Mouse (Mus musculus) MEL (cell line): ENCODE measurements around the gene Serpind1. TPM values are rescaled to one million over a fixed set of nuclear protein-coding genes. Genes with fewer than 3 reads are reported as not detected.

Source experiments
- DNase-seq: peaks from one replicate; pipeline ENCODE4 v3.0.0; 2011; ENCODE audit warnings: low read depth, low spot score
- H3K27ac ChIP-seq: 2 replicates; pipeline ENCODE4 v1.5.1; 2012; ENCODE audit warnings: low read depth, mild to moderate bottlenecking, control low read depth, low read length, moderate library complexity; ENCODE audit not compliant: control insufficient read depth
- H3K27me3 ChIP-seq, 2 experiments: fragments of 150-350 bp in 1 of 2; sonication (generic) in 1 of 2; 2 replicates each; pipeline ENCODE4 v1.6.1; 2012; ENCODE audit warnings: low read length in 2 of 2, mild to moderate bottlenecking in 2 of 2, improper control_type of control experiment in 1 of 2, moderate library complexity in 1 of 2; ENCODE audit not compliant: insufficient read depth in 2 of 2, control insufficient read depth in 1 of 2
- H3K36me3 ChIP-seq, 2 experiments: 2 replicates each; pipeline ENCODE4 v1.6.1; 2012 to 2014; ENCODE audit warnings: low read length in 2 of 2, improper control_type of control experiment in 1 of 2, inconsistent platforms in 1 of 2, mild to moderate bottlenecking in 1 of 2; ENCODE audit not compliant: insufficient read depth in 2 of 2, control insufficient read depth in 1 of 2
- H3K4me1 ChIP-seq, 2 experiments: fragments of 150-350 bp in 1 of 2; sonication (generic) in 1 of 2; 2 replicates each; pipeline ENCODE4 v1.6.1; 2012; ENCODE audit warnings: low read length in 2 of 2, improper control_type of control experiment in 1 of 2, mild to moderate bottlenecking in 1 of 2; ENCODE audit not compliant: insufficient read depth in 2 of 2, control insufficient read depth in 1 of 2
- H3K4me3 ChIP-seq, 2 experiments: fragments of 150-350 bp in 1 of 2; sonication (generic) in 1 of 2; 2 replicates each; pipeline ENCODE4 v1.5.1; 2012; ENCODE audit warnings: low read depth in 2 of 2, low read length in 2 of 2, mild to moderate bottlenecking in 2 of 2, moderate library complexity in 2 of 2, control low read depth in 1 of 2, improper control_type of control experiment in 1 of 2; ENCODE audit not compliant: control insufficient read depth in 1 of 2, insufficient read depth in 1 of 2
- H3K79me2 ChIP-seq: 2 replicates; pipeline ENCODE4 v1.6.1; 2012; ENCODE audit warnings: mild to moderate bottlenecking, low read length, moderate library complexity; ENCODE audit not compliant: control insufficient read depth, poor library complexity, insufficient read depth
- H3K9ac ChIP-seq: 2 replicates; pipeline ENCODE4 v1.6.1; 2012; ENCODE audit warnings: low read depth, mild to moderate bottlenecking, control low read depth, low read length, moderate library complexity; ENCODE audit not compliant: control insufficient read depth, poor library complexity, severe bottlenecking
- H3K9me3 ChIP-seq: fragments of 150-350 bp; sonication (generic); replicated peaks from 2 replicates; pipeline ENCODE4 v1.6.1; 2012; ENCODE audit warnings: mild to moderate bottlenecking, low read length, improper control_type of control experiment, moderate library complexity; ENCODE audit not compliant: insufficient read depth
- BHLHE40 ChIP-seq: IDR thresholded peaks from 2 replicates; pipeline ENCODE4 v1.6.1; 2012; ENCODE audit warnings: low read depth, mild to moderate bottlenecking, inconsistent platforms, low read length, improper control_type of control experiment, borderline replicate concordance
- CHD2 ChIP-seq: IDR thresholded peaks from 2 replicates; pipeline ENCODE4 v1.6.1; 2011; ENCODE audit warnings: low read length, improper control_type of control experiment
- CTCF ChIP-seq, 3 experiments: IDR thresholded peaks in 2 of 3; conservative IDR thresholded peaks in 1 of 3; 2 replicates each; pipeline ENCODE4 v1.5.1; 2011 to 2012; ENCODE audit warnings: low read length in 3 of 3, low read depth in 2 of 3, mild to moderate bottlenecking in 2 of 3, improper control_type of control experiment in 1 of 3, inconsistent platforms in 1 of 3, mixed read lengths in 1 of 3, moderate library complexity in 1 of 3; ENCODE audit not compliant: control insufficient read depth in 1 of 3, insufficient read depth in 1 of 3, poor library complexity in 1 of 3, severe bottlenecking in 1 of 3
- E2F4 ChIP-seq: IDR thresholded peaks from 2 replicates; pipeline ENCODE4 v1.6.1; 2011; ENCODE audit warnings: low read depth, low read length, improper control_type of control experiment, borderline replicate concordance
- EP300 ChIP-seq, 2 experiments: IDR thresholded peaks; 2 replicates each; pipeline ENCODE4 v1.6.1; 2011; ENCODE audit warnings: improper control_type of control experiment in 2 of 2, low read length in 2 of 2, low read depth in 1 of 2, mild to moderate bottlenecking in 1 of 2
- ETS1 ChIP-seq: IDR thresholded peaks from 2 replicates; pipeline ENCODE4 v1.6.1; 2012; ENCODE audit warnings: low read depth, mild to moderate bottlenecking, inconsistent platforms, low read length, improper control_type of control experiment, moderate library complexity
- GABPA ChIP-seq: IDR thresholded peaks from 2 replicates; pipeline ENCODE4 v1.6.1; 2012; ENCODE audit warnings: low read depth, mild to moderate bottlenecking, inconsistent platforms, low read length, improper control_type of control experiment, moderate library complexity
- HCFC1 ChIP-seq: IDR thresholded peaks from 2 replicates; pipeline ENCODE4 v1.6.1; 2012; ENCODE audit warnings: low read depth, mild to moderate bottlenecking, inconsistent platforms, low read length, improper control_type of control experiment, moderate library complexity
- JUND ChIP-seq: IDR thresholded peaks from 2 replicates; pipeline ENCODE4 v1.6.1; 2011; ENCODE audit warnings: low read depth, mild to moderate bottlenecking, improper control_type of control experiment, low read length
- KAT2A ChIP-seq: conservative IDR thresholded peaks from 2 replicates; pipeline ENCODE4 v1.6.1; 2012; ENCODE audit warnings: low read depth, low read length, improper control_type of control experiment, inconsistent platforms
- MAX ChIP-seq: IDR thresholded peaks from 2 replicates; pipeline ENCODE4 v1.6.1; 2011; ENCODE audit warnings: low read length, improper control_type of control experiment
- MYC ChIP-seq: IDR thresholded peaks from 2 replicates; pipeline ENCODE4 v1.6.1; 2011; ENCODE audit warnings: low read depth, mild to moderate bottlenecking, low read length, improper control_type of control experiment, moderate library complexity
- POLR2AphosphoS2 ChIP-seq: IDR thresholded peaks from 2 replicates; pipeline ENCODE4 v1.6.1; 2011; ENCODE audit warnings: low read length, improper control_type of control experiment
- RAD21 ChIP-seq: IDR thresholded peaks from 2 replicates; pipeline ENCODE4 v1.6.1; 2011; ENCODE audit warnings: mild to moderate bottlenecking, low read depth, low read length, improper control_type of control experiment
- SMC3 ChIP-seq: IDR thresholded peaks from 2 replicates; pipeline ENCODE4 v1.6.1; 2011; ENCODE audit warnings: low read depth, low read length, improper control_type of control experiment
- TAL1 ChIP-seq: IDR thresholded peaks from 2 replicates; pipeline ENCODE4 v1.6.1; 2012; ENCODE audit warnings: mild to moderate bottlenecking, inconsistent platforms, low read length, moderate library complexity, mixed read lengths
- UBTF ChIP-seq: IDR thresholded peaks from 2 replicates; pipeline ENCODE4 v1.6.1; 2012; ENCODE audit warnings: low read depth, mild to moderate bottlenecking, inconsistent platforms, low read length, improper control_type of control experiment, moderate library complexity, borderline replicate concordance; ENCODE audit not compliant: insufficient read depth
- USF2 ChIP-seq, 2 experiments: IDR thresholded peaks; 2 replicates each; pipeline ENCODE4 v1.6.1; 2011 to 2012; ENCODE audit warnings: improper control_type of control experiment in 2 of 2, low read length in 2 of 2, borderline replicate concordance in 1 of 2, inconsistent platforms in 1 of 2, low read depth in 1 of 2, mild to moderate bottlenecking in 1 of 2; ENCODE audit not compliant: insufficient read depth in 1 of 2
- ZC3H11A ChIP-seq: IDR thresholded peaks from 2 replicates; pipeline ENCODE4 v1.6.1; 2012; ENCODE audit warnings: low read depth, mild to moderate bottlenecking, inconsistent platforms, low read length, improper control_type of control experiment
- polyA plus RNA-seq, 2 experiments: library from polyadenylated mRNA; stranded (reverse) in 1 of 2; unstranded in 1 of 2; fragments of >175 nt in 1 of 2; fragments of >200 nt in 1 of 2; gene quantifications; 2 replicates each; pipeline versions ENCODE4 v1.2.1 to v1.2.4; 2012; ENCODE audit warnings: low replicate concordance in 2 of 2, low read depth in 1 of 2; ENCODE audit not compliant: insufficient read length in 2 of 2, insufficient read depth in 1 of 2, missing spikeins in 1 of 2
- total RNA-seq: library from RNA; depleted of rRNA; stranded (reverse); fragments of 300-350 nt; gene quantifications from 2 replicates; pipeline ENCODE4 v1.2.3, GENCODE M21; 2012

Gene Serpind1
- total and polyA plus RNA-seq, 3 experiments, result not detected

- Histone ChIP-seq H3K27ac (no peak overlapping the region), H3K36me3 (no peaks in the 10 kb centered on the region; a peak in 1 of 4 replicates), H3K27me3 (no peaks in the 10 kb centered on the region), H3K4me1 (peaks cover 0 to 2% of the 10 kb centered on the region in 2 experiments; a peak in 3 of 4 replicates), H3K9ac (no peak overlapping the region), H3K79me2 (no peaks in the 10 kb centered on the region), H3K4me3 (no peak overlapping the region), H3K9me3 (no peaks in the 10 kb centered on the region)
- DNase-seq, result no peak
- TF ChIP-seq HCFC1, result no peak
Measured at GRCm38 (mm10) chr16:17346766-17347165, 15.6 kb downstream of the Serpind1 start.

- no peak for DNase-seq
- Histone ChIP-seq H3K4me3 (no peak overlapping the region), H3K79me2 (no peaks in the 10 kb centered on the region), H3K36me3 (peaks cover 0 to 3% of the 10 kb centered on the region in 2 experiments; a peak in 2 of 4 replicates), H3K4me1 (no peaks in the 10 kb centered on the region), H3K27ac (no peak overlapping the region), H3K27me3 (no peaks in the 10 kb centered on the region), H3K9me3 (no peaks in the 10 kb centered on the region), H3K9ac (no peak overlapping the region)
- TF ChIP-seq RAD21, result no peak
- TF ChIP-seq CHD2, result no peak
- TF ChIP-seq CTCF (IDR thresholded peaks at IDR 0.05 in 2 of 3, conservative IDR thresholded peaks at IDR 0.05 in 1 of 3; ENCODE audit: control insufficient read depth in 1 of 3, insufficient read depth in 1 of 3, low read depth in 2 of 3, low read length in 3 of 3, poor library complexity in 1 of 3, severe bottlenecking in 1 of 3), result no peak
- no peak for TF ChIP-seq ETS1
- TF ChIP-seq MAX, result no peak
- no peak for TF ChIP-seq GABPA
- no peak for TF ChIP-seq TAL1
- TF ChIP-seq KAT2A, result no peak
- no peak for TF ChIP-seq E2F4
- TF ChIP-seq UBTF, result no peak
- TF ChIP-seq ZC3H11A, result no peak
- TF ChIP-seq MYC, result no peak
- TF ChIP-seq BHLHE40, result no peak
- TF ChIP-seq POLR2AphosphoS2, result no peak
- TF ChIP-seq JUND, result no peak
- TF ChIP-seq EP300 (IDR thresholded peaks at IDR 0.05; ENCODE audit: low read depth in 1 of 2, low read length in 2 of 2), result no peak
Measured at GRCm38 (mm10) chr16:17356031-17356430, 24.9 kb downstream of the Serpind1 start.

GRCm38 (mm10) chr16:17358787-17359186 is 27.6 kb downstream of the Serpind1 start:
- H3K27ac ChIP-seq, result no peak overlapping the region
- TF ChIP-seq USF2 (IDR thresholded peaks at IDR 0.05; ENCODE audit: borderline replicate concordance in 1 of 2, insufficient read depth in 1 of 2, low read depth in 1 of 2, low read length in 2 of 2) (no peak), ZC3H11A (no peak), SMC3 (no peak)
- TF ChIP-seq, all 39 proteins: peak for 0
- Histone ChIP-seq H3K27me3 (no peaks in the 10 kb centered on the region), H3K4me1 (no peaks in the 10 kb centered on the region), H3K36me3 (peaks cover 0 to 3% of the 10 kb centered on the region in 2 experiments; a peak in 1 of 4 replicates), H3K4me3 (no peak overlapping the region), H3K79me2 (no peaks in the 10 kb centered on the region), H3K9me3 (no peaks in the 10 kb centered on the region), H3K9ac (no peak overlapping the region)
- no peak for DNase-seq
